In genomic region chr17:25583858-25584257, GRCm38 (mm10) we compare ENCODE assay signal across 14 mouse cellular contexts. TPM values are rescaled to one million over a fixed set of nuclear protein-coding genes. Genes with fewer than 3 reads are reported as not detected.
DNase-seq lines count a peak whose midpoint lies in the region; ATAC-seq lines count a peak whose summit lies in the region.
"Had no signal": no experiment of that assay in that cellular context is flagged by ENCODE, and none has a peak within 500 bp of the region (broad histone marks: within the 10 kb centered on the region; RNA-seq: fewer than 3 reads in every experiment).

No protein-coding gene starts in this region.

- peak; percentile 51 for ATAC-seq in granulocyte monocyte progenitor cell, adult 5-6 weeks (replicated peaks; ENCODE audit: poor library complexity, severe bottlenecking)
- ATAC-seq in monocyte, adult 5-6 weeks (replicated peaks; ENCODE audit: insufficient number of reproducible peaks, low FRiP score, low TSS enrichment, poor library complexity, severe bottlenecking) = peak; percentile 73
- ATAC-seq: inflammation-experienced regulatory T-cells, adult 6 months had no signal

- DNase-seq in CD4-positive helper T cell, adult 2 months (ENCODE audit: low read depth, low spot score) = peak; percentile 80
- peak; percentile 92 for DNase-seq in MEL-GATA-1-ER (ENCODE audit: extremely low read depth, low read depth)
- no peak for DNase-seq in thymus, adult 18-20 months
- DNase-seq in layer of hippocampus, postnatal 10 days (ENCODE audit: low spot score in 2 of 2) = no peak
- DNase-seq in kidney, adult 9 months = no peak
- DNase-seq: adrenal gland, adult 2 months; cerebellum, postnatal 14 days; heart, postnatal 10 days; lung, adult 18-20 months; lung, postnatal 14 days; thymus, adult 2 months had no signal

RNA-seq across cellular contexts. Expression of gene Lmf1, which starts 5.0 kb away (rescaled TPM):
- total RNA-seq in granulocyte monocyte progenitor cell, adult 5-6 weeks (2014; fragmentation: Nextera tagmentation) = 34.0 and 36.8 TPM in 2 replicates
- 6.9 and 10.7 TPM in 2 replicates for total RNA-seq in granulocyte monocyte progenitor cell, adult 5-6 weeks (2017)
- total RNA-seq in monocyte, adult 5-6 weeks (2017) = 10.4 to 17.8 TPM (median 11.8 TPM) in 3 replicates
- total RNA-seq in layer of hippocampus, postnatal 10 days (2021) = 10 to 100 TPM; 23.1 to 26.4 TPM

RNA-seq across cellular contexts. Expression of gene Sox8, which starts 13.4 kb away (rescaled TPM):
- 1.1 TPM in 1 of 2 replicates, not detected in the other for total RNA-seq in granulocyte monocyte progenitor cell, adult 5-6 weeks (2014; fragmentation: Nextera tagmentation)
- total RNA-seq in granulocyte monocyte progenitor cell, adult 5-6 weeks (2017) = not detected in 2 replicates
- total RNA-seq in monocyte, adult 5-6 weeks (2017) = 1.2 TPM in 1 of 3 replicates, not detected in the others
- total RNA-seq in layer of hippocampus, postnatal 10 days (2021) = 10 to 100 TPM; 62.7 to 66.3 TPM

Comparison
In these comparisons a context has a peak if more than half of its experiments do, and no peak if none do; other contexts are left out.
1. DNase-seq: peak in CD4-positive helper T cell, adult 2 months (single experiment) and MEL-GATA-1-ER (single experiment); none in thymus, adult 18-20 months (0 of 2), layer of hippocampus, postnatal 10 days (0 of 2) and kidney, adult 9 months (single experiment).
2. RNA of gene Sox8, which starts 13.4 kb away (total RNA-seq): 62.7 to 66.3 TPM in layer of hippocampus, postnatal 10 days; 1.2 TPM in monocyte, adult 5-6 weeks and 1.1 TPM in granulocyte monocyte progenitor cell, adult 5-6 weeks; every median in the first group is over 10 times any median in the second.